22 mouse cellular contexts compared by ENCODE assay signal in the genomic region with DNA sequence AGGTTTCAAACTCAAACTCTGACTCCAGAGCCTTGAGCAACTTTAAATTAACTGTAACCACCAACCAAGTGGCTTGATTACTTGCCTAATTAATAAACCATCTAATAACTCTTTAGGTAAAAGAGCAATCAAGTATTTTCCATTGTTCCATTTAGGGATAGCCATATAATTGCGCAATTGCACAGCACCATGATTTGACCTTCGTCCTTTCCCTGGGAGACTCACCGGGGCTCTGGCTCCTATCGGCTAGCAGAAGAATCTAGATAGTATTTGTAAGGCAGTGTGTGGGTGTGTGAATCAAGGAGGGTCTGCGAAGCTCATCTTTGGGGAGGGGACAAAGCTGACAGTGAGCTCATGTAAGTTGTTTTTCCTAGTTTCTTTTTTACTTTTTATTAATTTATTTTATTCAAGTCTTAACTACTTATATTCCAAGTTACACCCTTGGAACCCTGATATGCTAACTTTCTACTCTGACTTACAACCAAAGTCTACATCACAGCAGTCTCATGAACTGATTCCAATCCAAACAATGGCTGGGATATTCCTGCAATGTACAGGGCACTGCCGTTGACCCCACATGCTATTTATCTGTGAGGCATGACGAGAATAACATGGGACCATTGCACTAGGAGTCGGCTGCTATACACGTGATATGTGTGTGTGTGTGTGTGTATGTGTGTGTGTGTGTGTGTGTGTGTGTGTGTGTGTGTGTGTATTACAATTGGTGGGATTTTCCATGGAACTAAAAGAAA.
DNase-seq lines count a peak whose midpoint lies in the region; ATAC-seq and TF ChIP-seq lines count a peak whose summit lies in the region.
"Had no signal": no experiment of that assay in that cellular context is flagged by ENCODE, and none has a peak within 500 bp of the region (broad histone marks: within the 10 kb centered on the region; RNA-seq: fewer than 3 reads in every experiment).

No protein-coding gene starts in this region.

- H3K9me3 ChIP-seq in kidney, embryonic 14.5 days (ENCODE audit: control insufficient read depth, low read length): no peaks in the 10 kb centered on the region
- H3K9me3 ChIP-seq in midbrain, embryonic 11.5 days (ENCODE audit: control insufficient read depth, low read length): no peaks in the 10 kb centered on the region
- H3K9me3 ChIP-seq in midbrain, embryonic 14.5 days (ENCODE audit: control insufficient read depth, low read length): no peaks in the 10 kb centered on the region
- no peaks in the 10 kb centered on the region for H3K9me3 ChIP-seq in intestine, embryonic 15.5 days
- H3K9me3 ChIP-seq: embryonic facial prominence, embryonic 10.5 days; limb, embryonic 13.5 days; liver, embryonic 13.5 days; megakaryocyte, embryonic 14.5 days; midbrain, embryonic 15.5 days had no signal

- no peak for DNase-seq in kidney, adult 9 months
- peak; percentile 23 for DNase-seq in midbrain, embryonic 11.5 days (ENCODE audit: low spot score, missing footprints)
- no peak for DNase-seq in midbrain, embryonic 14.5 days
- DNase-seq: adrenal gland, adult 8-10 months; B cell, adult 2 months; cerebellum, adult 11-12 months; cerebellum, postnatal 10 days; gastrocnemius, postnatal 14 days; kidney, postnatal 36 days; layer of hippocampus, adult 9-11 months; liver, embryonic 13.5 days; lung, embryonic 14.5 days; right cerebral cortex, postnatal 4 days had no signal

- 64% methylated on average over 9 of the region's 9 CpGs for WGBS in kidney, embryonic 14.5 days
- 91% methylated on average over 9 of the region's 9 CpGs for WGBS in midbrain, embryonic 11.5 days
- WGBS in midbrain, embryonic 14.5 days: 91% methylated on average over 9 of the region's 9 CpGs
- 65% methylated on average over 9 of the region's 9 CpGs for WGBS in intestine, embryonic 15.5 days

- H3K27me3 ChIP-seq in kidney, embryonic 14.5 days (ENCODE audit: control insufficient read depth, insufficient read depth, low read length): no peaks in the 10 kb centered on the region
- no peaks in the 10 kb centered on the region for H3K27me3 ChIP-seq in midbrain, embryonic 11.5 days (ENCODE audit: control insufficient read depth, insufficient read depth, low read length)
- no peaks in the 10 kb centered on the region for H3K27me3 ChIP-seq in midbrain, embryonic 14.5 days (ENCODE audit: control insufficient read depth, insufficient read depth, low read length)
- H3K27me3 ChIP-seq in intestine, embryonic 15.5 days (replicated peaks): no peaks in the 10 kb centered on the region
- H3K27me3 ChIP-seq in myocyte (ENCODE audit: control insufficient read depth, insufficient read depth, insufficient read length): no peaks in the 10 kb centered on the region
- H3K27me3 ChIP-seq: limb, embryonic 13.5 days; midbrain, embryonic 15.5 days had no signal

- H3K4me3 ChIP-seq in kidney, embryonic 14.5 days (ENCODE audit: low read length): no peak overlapping the region
- no peak overlapping the region for H3K4me3 ChIP-seq in midbrain, embryonic 11.5 days (ENCODE audit: low read depth, low read length)
- H3K4me3 ChIP-seq in midbrain, embryonic 14.5 days (replicated peaks; ENCODE audit: low read depth, low read length): no peak overlapping the region
- no peak overlapping the region for H3K4me3 ChIP-seq in intestine, embryonic 15.5 days (replicated peaks)
- no peak overlapping the region for H3K4me3 ChIP-seq in myocyte
- H3K4me3 ChIP-seq: embryonic facial prominence, embryonic 10.5 days; limb, embryonic 13.5 days; liver, embryonic 13.5 days; megakaryocyte, embryonic 14.5 days; midbrain, embryonic 15.5 days had no signal

- H3K4me2 ChIP-seq in kidney, embryonic 14.5 days (replicated peaks; ENCODE audit: low read depth, low read length): no peak overlapping the region
- H3K4me2 ChIP-seq in midbrain, embryonic 11.5 days: no peak overlapping the region
- no peak overlapping the region for H3K4me2 ChIP-seq in midbrain, embryonic 14.5 days (ENCODE audit: low read length)
- no peak overlapping the region for H3K4me2 ChIP-seq in intestine, embryonic 15.5 days (replicated peaks)
- no peak overlapping the region for H3K4me2 ChIP-seq in myocyte (ENCODE audit: low read depth)
- H3K4me2 ChIP-seq: limb, embryonic 13.5 days; liver, embryonic 13.5 days; lung, embryonic 14.5 days; midbrain, embryonic 15.5 days had no signal

- no peak overlapping the region for H3ac ChIP-seq in myocyte (ENCODE audit: control insufficient read depth, insufficient read length)

- ATAC-seq in kidney, embryonic 14.5 days (ENCODE audit: low FRiP score, low TSS enrichment): peak; percentile 76; the same call in 1 of the 2 replicates
- no peak for ATAC-seq in midbrain, embryonic 11.5 days (ENCODE audit: low FRiP score)
- no peak for ATAC-seq in midbrain, embryonic 14.5 days (ENCODE audit: low FRiP score, low TSS enrichment)
- ATAC-seq in intestine, embryonic 15.5 days: peak; percentile 87
- ATAC-seq in megakaryocyte progenitor cell, adult 5-6 weeks (replicated peaks; ENCODE audit: poor library complexity): no peak
- ATAC-seq: forebrain, embryonic 16.5 days; midbrain, embryonic 15.5 days had no signal

- no peak for TF ChIP-seq POLR2A in myocyte (IDR thresholded peaks at IDR 0.05; ENCODE audit: insufficient read length, low read depth)

- H3K36me3 ChIP-seq in kidney, embryonic 14.5 days (ENCODE audit: control insufficient read depth, insufficient read depth, low read length): no peaks in the 10 kb centered on the region
- no peaks in the 10 kb centered on the region for H3K36me3 ChIP-seq in midbrain, embryonic 11.5 days (ENCODE audit: control insufficient read depth, insufficient read depth, low read length)
- H3K36me3 ChIP-seq in midbrain, embryonic 14.5 days (ENCODE audit: control insufficient read depth, insufficient read depth, low read length): no peaks in the 10 kb centered on the region
- H3K36me3 ChIP-seq in intestine, embryonic 15.5 days: no peaks in the 10 kb centered on the region
- no peaks in the 10 kb centered on the region for H3K36me3 ChIP-seq in myocyte (ENCODE audit: control insufficient read depth, insufficient read depth)
- H3K36me3 ChIP-seq: embryonic facial prominence, embryonic 10.5 days; limb, embryonic 13.5 days; liver, embryonic 13.5 days; midbrain, embryonic 15.5 days had no signal

- H3K79me2 ChIP-seq in myocyte (ENCODE audit: control insufficient read depth, insufficient read depth): no peaks in the 10 kb centered on the region

- no peaks in the 10 kb centered on the region; the same call in 1 of the 2 replicates for H3K4me1 ChIP-seq in kidney, embryonic 14.5 days (ENCODE audit: control insufficient read depth, insufficient read depth, low read length)
- H3K4me1 ChIP-seq in midbrain, embryonic 11.5 days (ENCODE audit: control insufficient read depth, insufficient read depth, low read length): no peaks in the 10 kb centered on the region
- no peaks in the 10 kb centered on the region for H3K4me1 ChIP-seq in midbrain, embryonic 14.5 days (ENCODE audit: control insufficient read depth, insufficient read depth, low read length)
- peaks cover 10% of the 10 kb centered on the region; the same call in 1 of the 2 replicates for H3K4me1 ChIP-seq in intestine, embryonic 15.5 days (replicated peaks)
- H3K4me1 ChIP-seq: embryonic facial prominence, embryonic 10.5 days had no signal

- no peak overlapping the region for H3K9ac ChIP-seq in kidney, embryonic 14.5 days (ENCODE audit: low read depth, low read length)
- H3K9ac ChIP-seq in midbrain, embryonic 11.5 days (ENCODE audit: low read length): no peak overlapping the region
- H3K9ac ChIP-seq in midbrain, embryonic 14.5 days (replicated peaks; ENCODE audit: low read length): no peak overlapping the region
- no peak overlapping the region for H3K9ac ChIP-seq in intestine, embryonic 15.5 days
- H3K9ac ChIP-seq: limb, embryonic 13.5 days; liver, embryonic 13.5 days; lung, embryonic 14.5 days; midbrain, embryonic 15.5 days had no signal

- no peak overlapping the region for H3K27ac ChIP-seq in kidney, embryonic 14.5 days (ENCODE audit: low read depth, low read length)
- H3K27ac ChIP-seq in midbrain, embryonic 11.5 days (ENCODE audit: low read depth, low read length): no peak overlapping the region
- H3K27ac ChIP-seq in midbrain, embryonic 14.5 days (replicated peaks; ENCODE audit: low read depth, low read length): no peak overlapping the region
- no peak overlapping the region for H3K27ac ChIP-seq in intestine, embryonic 15.5 days
- H3K27ac ChIP-seq: embryonic facial prominence, embryonic 10.5 days; limb, embryonic 13.5 days; liver, embryonic 13.5 days; midbrain, embryonic 15.5 days had no signal

TF ChIP-seq in myocyte, 11 proteins besides CTCF, POLR2A, EP300 and RAD21:
- TF ChIP-seq SRF (IDR thresholded peaks at IDR 0.05; ENCODE audit: control insufficient read depth, insufficient read length, low read depth) (no peak), CEBPB (IDR thresholded peaks at IDR 0.05; ENCODE audit: insufficient read depth, poor library complexity, severe bottlenecking) (0 out of 2 replicates have a peak, but pooled peaks have one; percentile 37)

Comparison
In these comparisons a context has a peak if more than half of its experiments do, and no peak if none do; other contexts are left out.
1. ATAC-seq: peak in kidney, embryonic 14.5 days (single experiment) and intestine, embryonic 15.5 days (single experiment); none in midbrain, embryonic 11.5 days (single experiment), midbrain, embryonic 14.5 days (single experiment) and megakaryocyte progenitor cell, adult 5-6 weeks (single experiment).